Mouse (Mus musculus) heart, adult 2 months (tissue): ENCODE results near the gene Inafm2.

Experiments used
- CTCF ChIP-seq: fragments of 200-600 bp; IDR thresholded peaks from 2 replicates; pipeline ENCODE4 v1.8.1; 2022; ENCODE audit warnings: antibody characterized with exemption, mild to moderate bottlenecking, moderate library complexity
- EP300 ChIP-seq: fragments of 200-500 bp; IDR thresholded peaks from 2 replicates; pipeline ENCODE4 v1.6.1; 2011; ENCODE audit warnings: low read depth, low read length, control low read depth; ENCODE audit not compliant: insufficient read depth
- POLR2A ChIP-seq: fragments of 200-500 bp; IDR thresholded peaks from 2 replicates; pipeline ENCODE4 v1.6.1; 2011; ENCODE audit warnings: mild to moderate bottlenecking, low read depth, low read length, control low read depth; ENCODE audit not compliant: insufficient read depth

GRCm38 (mm10) chr2:118782303-118782702 lies 36.7 kb downstream of the Inafm2 start:
- TF ChIP-seq POLR2A (no peak), CTCF (no peak), EP300 (no peak)
